Mouse (Mus musculus): ENCODE measurements around the gene Sstr2.

DNA sequence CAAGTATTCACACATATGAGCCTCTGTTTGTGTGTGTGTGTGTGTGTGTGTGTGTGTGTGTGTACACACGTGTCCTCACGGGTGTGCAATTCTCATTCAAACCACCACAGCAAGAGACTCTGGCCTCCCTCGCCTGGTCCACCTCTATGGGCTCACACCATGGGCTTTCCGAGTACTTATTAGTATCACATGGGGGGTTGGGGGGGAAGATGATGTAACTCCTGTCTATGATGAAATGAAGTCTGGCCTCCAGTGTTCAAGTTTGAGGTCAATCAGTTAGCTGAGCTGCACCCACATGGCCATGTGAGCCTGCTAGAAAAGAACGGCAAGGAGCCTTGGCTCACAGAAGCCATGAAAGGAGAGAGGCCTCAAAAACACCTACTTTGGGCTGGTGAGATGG is 14.3 kb downstream of the Sstr2 start:
- no peak for TF ChIP-seq CTCF (IDR thresholded peaks at IDR 0.05; ENCODE audit: extremely low read depth, insufficient read depth, insufficient read length, insufficient replicate concordance)
- TF ChIP-seq POLR2A (IDR thresholded peaks at IDR 0.05; ENCODE audit: low read depth, low read length) = no peak
